Mouse (Mus musculus): ENCODE data around the gene Pigg. TPM values are rescaled to one million over a fixed set of nuclear protein-coding genes. Genes with fewer than 3 reads are reported as not detected.

Pigg gene
- total and polyA plus RNA-seq, 3 experiments = 6.7 to 11.2 TPM; not detected in 1

- peaks cover 0 to 3% of the 10 kb centered on the region in 2 experiments; a peak in 1 of 4 replicates for H3K4me1 ChIP-seq (ENCODE audit: control insufficient read depth in 1 of 2, insufficient read depth in 2 of 2, low read length in 2 of 2)
- DNase-seq (ENCODE audit: low read depth, low spot score) = no peak
- no peaks in the 10 kb centered on the region for H3K9me3 ChIP-seq (replicated peaks; ENCODE audit: insufficient read depth, low read length)
- no peaks in the 10 kb centered on the region for H3K36me3 ChIP-seq (ENCODE audit: control insufficient read depth in 1 of 2, insufficient read depth in 2 of 2, low read length in 2 of 2)
- no peak within 1 kb of the TSS for H3K27ac ChIP-seq (ENCODE audit: control insufficient read depth, low read depth, low read length)
- no peak within 1 kb of the TSS for H3K4me3 ChIP-seq (ENCODE audit: control insufficient read depth in 1 of 2, insufficient read depth in 1 of 2, low read depth in 2 of 2, low read length in 2 of 2)
- H3K79me2 ChIP-seq (ENCODE audit: control insufficient read depth, insufficient read depth, low read length, poor library complexity) = no peaks in the 10 kb centered on the region
- no peak for TF ChIP-seq GATA1 (IDR thresholded peaks at IDR 0.05; ENCODE audit: low read depth, low read length)
- TF ChIP-seq ZNF384 (IDR thresholded peaks at IDR 0.05; ENCODE audit: low read depth, low read length) = no peak
- TF ChIP-seq NRF1 (IDR thresholded peaks at IDR 0.05; ENCODE audit: insufficient read depth, low read depth, low read length, poor library complexity, severe bottlenecking) = no peak
- TF ChIP-seq POLR2AphosphoS2 (IDR thresholded peaks at IDR 0.05; ENCODE audit: low read length) = no peak
- no peak for TF ChIP-seq MAZ (IDR thresholded peaks at IDR 0.05; ENCODE audit: low read depth, low read length)
- TF ChIP-seq ZKSCAN1 (IDR thresholded peaks at IDR 0.05; ENCODE audit: low read depth, low read length) = no peak
- TF ChIP-seq RAD21 (IDR thresholded peaks at IDR 0.05; ENCODE audit: low read depth, low read length) = no peak
- no peaks in the 10 kb centered on the region for H3K27me3 ChIP-seq (ENCODE audit: control insufficient read depth in 1 of 2, insufficient read depth in 2 of 2, low read length in 2 of 2)
- no peak within 1 kb of the TSS for H3K9ac ChIP-seq (ENCODE audit: control insufficient read depth, low read depth, low read length, poor library complexity, severe bottlenecking)
Observed at GRCm38 (mm10) chr5:108388201-108388600, 75.8 kb downstream of the Pigg start, which contains the start of gene Pde6b. Gene Pde6b, plus strand, starts transcription at chr5:108388391.

GRCm38 (mm10) chr5:108389744-108390143 lies 77.3 kb downstream of the Pigg start:
- no peaks in the 10 kb centered on the region for H3K36me3 ChIP-seq (ENCODE audit: control insufficient read depth in 1 of 2, insufficient read depth in 2 of 2, low read length in 2 of 2)
- H3K4me1 ChIP-seq (ENCODE audit: control insufficient read depth in 1 of 2, insufficient read depth in 2 of 2, low read length in 2 of 2) = peaks cover 0 to 3% of the 10 kb centered on the region in 2 experiments; a peak in 1 of 4 replicates
- H3K27ac ChIP-seq (ENCODE audit: control insufficient read depth, low read depth, low read length) = no peak overlapping the region
- H3K27me3 ChIP-seq (ENCODE audit: control insufficient read depth in 1 of 2, insufficient read depth in 2 of 2, low read length in 2 of 2) = no peaks in the 10 kb centered on the region
- no peak overlapping the region for H3K4me3 ChIP-seq (ENCODE audit: control insufficient read depth in 1 of 2, insufficient read depth in 1 of 2, low read depth in 2 of 2, low read length in 2 of 2)
- no peak for TF ChIP-seq MAX (IDR thresholded peaks at IDR 0.05; ENCODE audit: low read length)
- TF ChIP-seq HCFC1 (IDR thresholded peaks at IDR 0.05; ENCODE audit: low read depth, low read length) = no peak
- no peak for TF ChIP-seq POLR2AphosphoS5 (IDR thresholded peaks at IDR 0.05; ENCODE audit: borderline replicate concordance, low read depth, low read length)
- no peak for TF ChIP-seq MYC (IDR thresholded peaks at IDR 0.05; ENCODE audit: low read depth, low read length)
- no peak for TF ChIP-seq TBP (IDR thresholded peaks at IDR 0.05; ENCODE audit: low read depth, low read length)
- peak; percentile 38; the same call in 1 of the 2 replicates for TF ChIP-seq TAL1 (IDR thresholded peaks at IDR 0.05; ENCODE audit: low read length)
- no peak for TF ChIP-seq MYB (IDR thresholded peaks at IDR 0.05; ENCODE audit: low read depth, low read length)
- TF ChIP-seq MAFK (IDR thresholded peaks at IDR 0.05; ENCODE audit: borderline replicate concordance, low read depth, low read length) = no peak
- peak; percentile 50 to 56 for TF ChIP-seq EP300 (IDR thresholded peaks at IDR 0.05; ENCODE audit: low read depth in 1 of 2, low read length in 2 of 2)
- peak; percentile 59; the same call in 1 of the 2 replicates for TF ChIP-seq TCF12 (IDR thresholded peaks at IDR 0.05; ENCODE audit: low read depth, low read length)
- peak; percentile 32; the same call in 1 of the 2 replicates for TF ChIP-seq GATA1 (IDR thresholded peaks at IDR 0.05; ENCODE audit: low read depth, low read length)
- TF ChIP-seq CHD2 (IDR thresholded peaks at IDR 0.05; ENCODE audit: low read length) = no peak
- TF ChIP-seq SMC3 (IDR thresholded peaks at IDR 0.05; ENCODE audit: low read depth, low read length) = no peak
- TF ChIP-seq MXI1 (IDR thresholded peaks at IDR 0.05; ENCODE audit: low read depth, low read length) = no peak
- H3K9ac ChIP-seq (ENCODE audit: control insufficient read depth, low read depth, low read length, poor library complexity, severe bottlenecking) = no peak overlapping the region
- H3K9me3 ChIP-seq (replicated peaks; ENCODE audit: insufficient read depth, low read length) = no peaks in the 10 kb centered on the region
- no peaks in the 10 kb centered on the region for H3K79me2 ChIP-seq (ENCODE audit: control insufficient read depth, insufficient read depth, low read length, poor library complexity)
- DNase-seq (ENCODE audit: low read depth, low spot score) = peak; percentile 12

Other genes starting within 250 kb of the Pigg start
- 99.7 and 103 TPM in 2 replicates for gene Mtf2, start 246.9 kb upstream of the Pigg start, total RNA-seq (2012; rRNA removed)
- 100 to 1,000 TPM in 1 of 2 experiments, 10 to 100 TPM in 1; 69.9 to 263 TPM for gene Mtf2, start 246.9 kb upstream of the Pigg start, polyA plus RNA-seq (2012; ENCODE audit: insufficient read depth in 1 of 2, insufficient read length in 2 of 2, low read depth in 1 of 2, low replicate concordance in 2 of 2, missing spikeins in 1 of 2)
- 55.5 and 63.1 TPM in 2 replicates for gene Tmed5, start 180.0 kb upstream of the Pigg start, total RNA-seq (2012; rRNA removed)
- 100 to 1,000 TPM in 1 of 2 experiments, 10 to 100 TPM in 1; 40.5 to 181 TPM for gene Tmed5, start 180.0 kb upstream of the Pigg start, polyA plus RNA-seq (2012; ENCODE audit: insufficient read depth in 1 of 2, insufficient read length in 2 of 2, low read depth in 1 of 2, low replicate concordance in 2 of 2, missing spikeins in 1 of 2)
- 2.3 and 3.6 TPM in 2 replicates for gene Ccdc18, start 179.7 kb upstream of the Pigg start, total RNA-seq (2012; rRNA removed)
- 1 to 10 TPM in 1 of 2 experiments, not detected in 1; 3.0 TPM for gene Ccdc18, start 179.7 kb upstream of the Pigg start, polyA plus RNA-seq (2012; ENCODE audit: insufficient read depth in 1 of 2, insufficient read length in 2 of 2, low read depth in 1 of 2, low replicate concordance in 2 of 2, missing spikeins in 1 of 2)
- gene Dr1, start 43.7 kb upstream of the Pigg start, total RNA-seq (2012; rRNA removed) = 32.5 and 36.3 TPM in 2 replicates
- 10 to 100 TPM in 1 of 2 experiments, not detected in 1; 47.2 TPM for gene Dr1, start 43.7 kb upstream of the Pigg start, polyA plus RNA-seq (2012; ENCODE audit: insufficient read depth in 1 of 2, insufficient read length in 2 of 2, low read depth in 1 of 2, low replicate concordance in 2 of 2, missing spikeins in 1 of 2)
- not detected in 2 replicates for gene Gm42517, start 55.3 kb downstream of the Pigg start, total RNA-seq (2012; rRNA removed)
- gene Gm42517, start 55.3 kb downstream of the Pigg start, polyA plus RNA-seq (2012; ENCODE audit: insufficient read depth in 1 of 2, insufficient read length in 2 of 2, low read depth in 1 of 2, low replicate concordance in 2 of 2, missing spikeins in 1 of 2) = not detected
- 0.12 TPM in 1 of 2 replicates, not detected in the other for gene Pde6b, start 75.8 kb downstream of the Pigg start, total RNA-seq (2012; rRNA removed)
- gene Pde6b, start 75.8 kb downstream of the Pigg start, polyA plus RNA-seq (2012; ENCODE audit: insufficient read depth in 1 of 2, insufficient read length in 2 of 2, low read depth in 1 of 2, low replicate concordance in 2 of 2, missing spikeins in 1 of 2) = under 1 TPM in 1 of 2 experiments, not detected in 1; 0.07 TPM
- 793 and 801 TPM in 2 replicates for gene Atp5k, start 121.8 kb downstream of the Pigg start, total RNA-seq (2012; rRNA removed)
- 100 to 1,000 TPM in 1 of 2 experiments, not detected in 1; 329 TPM for gene Atp5k, start 121.8 kb downstream of the Pigg start, polyA plus RNA-seq (2012; ENCODE audit: insufficient read depth in 1 of 2, insufficient read length in 2 of 2, low read depth in 1 of 2, low replicate concordance in 2 of 2, missing spikeins in 1 of 2)
- not detected in 2 replicates for gene Mfsd7a, start 136.3 kb downstream of the Pigg start, total RNA-seq (2012; rRNA removed)
- not detected for gene Mfsd7a, start 136.3 kb downstream of the Pigg start, polyA plus RNA-seq (2012; ENCODE audit: insufficient read depth in 1 of 2, insufficient read length in 2 of 2, low read depth in 1 of 2, low replicate concordance in 2 of 2, missing spikeins in 1 of 2)
- gene Pcgf3, start 148.6 kb downstream of the Pigg start, total RNA-seq (2012; rRNA removed) = 7.3 and 7.4 TPM in 2 replicates
- gene Pcgf3, start 148.6 kb downstream of the Pigg start, polyA plus RNA-seq (2012; ENCODE audit: insufficient read depth in 1 of 2, insufficient read length in 2 of 2, low read depth in 1 of 2, low replicate concordance in 2 of 2, missing spikeins in 1 of 2) = 10 to 100 TPM in 1 of 2 experiments, not detected in 1; 26.4 TPM
- gene Cplx1, start 237.4 kb downstream of the Pigg start, total RNA-seq (2012; rRNA removed) = not detected in 2 replicates
- gene Cplx1, start 237.4 kb downstream of the Pigg start, polyA plus RNA-seq (2012; ENCODE audit: insufficient read depth in 1 of 2, insufficient read length in 2 of 2, low read depth in 1 of 2, low replicate concordance in 2 of 2, missing spikeins in 1 of 2) = not detected

Measured in MEL (cell line).